Mouse (Mus musculus) lung, adult 2 months (tissue): ENCODE measurements around the gene Adamts15.

Source experiments
- CTCF ChIP-seq: fragments of 200-500 bp; IDR thresholded peaks from 2 replicates; pipeline ENCODE4 v1.5.1; 2011; ENCODE audit warnings: mild to moderate bottlenecking, low read length, control low read depth; ENCODE audit not compliant: insufficient read depth
- POLR2A ChIP-seq: fragments of 200-500 bp; IDR thresholded peaks from 2 replicates; pipeline ENCODE4 v1.6.1; 2011; ENCODE audit warnings: low read depth, mild to moderate bottlenecking, control low read depth, low read length, borderline replicate concordance; ENCODE audit errors: extremely low read depth

GRCm38 (mm10) chr9:30932346-30932745, 10.1 kb upstream of the Adamts15 start:
- TF ChIP-seq CTCF = no peak
- no peak for TF ChIP-seq POLR2A
